Mouse (Mus musculus) ES-E14 (cell line): ENCODE measurements around the gene Eomes. TPM values are rescaled to one million over a fixed set of nuclear protein-coding genes. Genes with fewer than 3 reads are reported as not detected.
A peak's percentile ranks its signal among the peaks of the same experiment; 100 is the strongest.

Source experiments
- DNase-seq: peaks from one replicate; pipeline ENCODE4 v3.0.0-alpha.2; 2013; ENCODE audit warnings: low read depth, low spot score
- H3K27ac ChIP-seq: 2 replicates; pipeline ENCODE4 v1.5.1; 2012; ENCODE audit warnings: low read depth, mild to moderate bottlenecking, low read length, moderate library complexity, mixed read lengths; ENCODE audit not compliant: poor library complexity, insufficient read depth, severe bottlenecking
- H3K36me3 ChIP-seq: 2 replicates; pipeline ENCODE4 v1.6.1; 2012; ENCODE audit warnings: mild to moderate bottlenecking, low read length, moderate library complexity, mixed read lengths; ENCODE audit not compliant: control insufficient read depth, poor library complexity, insufficient read depth, severe bottlenecking
- H3K4me1 ChIP-seq, 2 experiments: fragments of 150-350 bp in 1 of 2; sonication (generic) in 1 of 2; 2 replicates each; pipeline ENCODE4 v1.6.1; 2012; ENCODE audit warnings: low read length in 2 of 2, mild to moderate bottlenecking in 1 of 2, mixed read lengths in 1 of 2; ENCODE audit not compliant: control insufficient read depth in 2 of 2, insufficient read depth in 2 of 2, poor library complexity in 1 of 2
- H3K4me3 ChIP-seq, 2 experiments: fragments of 150-350 bp in 1 of 2; sonication (generic) in 1 of 2; 2 replicates each; pipeline ENCODE4 v1.5.1; 2012; ENCODE audit warnings: low read length in 2 of 2, low read depth in 1 of 2, mild to moderate bottlenecking in 1 of 2, mixed read lengths in 1 of 2; ENCODE audit not compliant: insufficient read depth in 1 of 2, poor library complexity in 1 of 2, severe bottlenecking in 1 of 2
- H3K9ac ChIP-seq: 2 replicates; pipeline ENCODE4 v1.6.1; 2012; ENCODE audit warnings: low read depth, mild to moderate bottlenecking, low read length, mixed read lengths; ENCODE audit not compliant: poor library complexity, insufficient read depth, severe bottlenecking
- H3K9me3 ChIP-seq: fragments of 150-350 bp; sonication (generic); 2 replicates; pipeline ENCODE4 v1.6.1; 2012; ENCODE audit warnings: low read depth, mild to moderate bottlenecking, low read length; ENCODE audit not compliant: control insufficient read depth, insufficient read depth
- CHD2 ChIP-seq: IDR thresholded peaks from 2 replicates; pipeline ENCODE4 v1.6.1; 2014; ENCODE audit warnings: mild to moderate bottlenecking, low read depth, low read length, inconsistent platforms
- HCFC1 ChIP-seq: IDR thresholded peaks from 2 replicates; pipeline ENCODE4 v1.6.1; 2012; ENCODE audit warnings: low read length, inconsistent platforms, borderline replicate concordance; ENCODE audit not compliant: insufficient read depth
- MAFK ChIP-seq: IDR thresholded peaks from 2 replicates; pipeline ENCODE4 v1.6.1; 2014; ENCODE audit warnings: mild to moderate bottlenecking, low read depth, low read length, inconsistent platforms; ENCODE audit not compliant: insufficient read depth
- ZC3H11A ChIP-seq: IDR thresholded peaks from 2 replicates; pipeline ENCODE4 v1.6.1; 2012; ENCODE audit warnings: low read depth, mild to moderate bottlenecking, inconsistent platforms, low read length, borderline replicate concordance
- ZNF384 ChIP-seq: IDR thresholded peaks from 2 replicates; pipeline ENCODE4 v1.6.1; 2012; ENCODE audit warnings: low read depth, low read length, inconsistent platforms
- in situ Hi-C, 2 experiments: fragments of 600-800 bp; cut with MboI; formaldehyde crosslinking; loops; one replicate each; pipeline ENCODE4 v1.15.1; 2025; ENCODE audit warnings: low sequenced_read_pairs in 2 of 2, inconsistent platforms in 1 of 2; ENCODE audit not compliant: unreplicated experiment in 2 of 2
- total RNA-seq: library from RNA; depleted of rRNA; stranded (reverse); fragments of 300-350 nt; gene quantifications from 2 replicates; pipeline ENCODE4 v1.2.3, GENCODE M21; 2012

Gene Eomes
- total RNA-seq, 1 experiment, result 3.2 TPM

DNA sequence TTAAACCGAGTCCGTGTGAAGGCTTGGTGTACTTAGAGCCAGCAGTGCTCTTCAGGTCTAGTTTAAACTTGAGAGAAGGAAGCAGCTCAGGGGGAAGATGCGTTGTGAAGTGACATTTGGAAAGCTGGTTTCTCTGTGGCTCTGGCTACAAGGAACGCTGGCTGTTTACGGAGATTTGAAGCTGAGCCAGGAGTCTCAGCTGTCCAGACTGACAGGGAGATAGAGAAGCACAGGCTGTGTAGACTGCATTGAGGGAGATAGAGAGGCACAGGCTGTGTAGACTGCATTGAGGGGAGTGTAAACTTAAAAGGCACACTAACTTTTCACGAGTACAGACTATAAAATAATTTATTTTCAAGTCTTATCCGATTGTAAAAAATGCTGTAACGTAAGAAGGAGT is 42.0 kb downstream of the Eomes start:
- TF ChIP-seq CHD2 (no peak), ZNF384 (no peak), HCFC1 (no peak), ZC3H11A (no peak), MAFK (no peak)
- in situ Hi-C loops, result no loop called here
- no peaks in the 10 kb centered on the region for H3K9me3 ChIP-seq
- H3K27ac ChIP-seq, result no peak overlapping the region
- H3K4me3 ChIP-seq, result no peak overlapping the region
- H3K4me1 ChIP-seq, result peaks cover 3 to 12% of the 10 kb centered on the region in 2 experiments; a peak in 2 of 4 replicates
- peaks cover 6% of the 10 kb centered on the region; the same call in 1 of the 2 replicates for H3K36me3 ChIP-seq
- H3K9ac ChIP-seq, result no peak overlapping the region
- DNase-seq, result no peak

DNA sequence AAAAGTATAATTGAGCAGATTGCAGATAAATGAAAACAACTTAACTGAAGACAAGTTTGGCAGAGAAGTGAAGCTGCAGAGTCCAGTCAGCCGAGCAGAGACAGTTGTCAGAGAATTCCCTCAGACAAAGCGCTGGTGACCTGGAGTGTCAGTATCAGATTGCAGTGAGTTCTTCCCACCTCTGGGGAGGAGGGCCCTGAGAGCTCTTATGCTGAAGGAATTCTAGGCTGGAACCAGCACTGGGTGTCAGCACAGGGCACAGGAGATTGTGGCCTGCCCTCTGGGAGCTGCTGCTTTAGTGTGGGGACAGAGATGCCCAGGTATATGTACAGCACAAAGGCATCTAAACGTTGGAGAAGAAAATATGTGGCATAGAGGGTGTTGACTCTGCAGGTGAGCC is 42.8 kb downstream of the Eomes start:
- in situ Hi-C loops, result no loop called here
- Histone ChIP-seq H3K9ac (no peak overlapping the region), H3K36me3 (peaks cover 9% of the 10 kb centered on the region; the same call in 1 of the 2 replicates), H3K27ac (no peak overlapping the region), H3K4me1 (peaks cover 3 to 12% of the 10 kb centered on the region in 2 experiments; a peak in 2 of 4 replicates), H3K9me3 (no peaks in the 10 kb centered on the region), H3K4me3 (no peak overlapping the region)
- no peak for DNase-seq
- TF ChIP-seq CHD2, result no peak

GRCm38 (mm10) chr9:118521659-118522058 is 43.6 kb downstream of the Eomes start:
- H3K36me3 ChIP-seq, result peaks cover 11% of the 10 kb centered on the region
- H3K4me3 ChIP-seq, result no peak overlapping the region
- TF ChIP-seq MAFK (no peak), HCFC1 (no peak), ZNF384 (no peak), ZC3H11A (no peak)
- in situ Hi-C loops, result no loop called here
- H3K4me1 ChIP-seq, result peaks cover 3 to 12% of the 10 kb centered on the region in 2 experiments; a peak in 2 of 4 replicates
- H3K9ac ChIP-seq, result no peak overlapping the region
- H3K27ac ChIP-seq, result no peak overlapping the region
- DNase-seq, result no peak
- no peaks in the 10 kb centered on the region for H3K9me3 ChIP-seq

DNA sequence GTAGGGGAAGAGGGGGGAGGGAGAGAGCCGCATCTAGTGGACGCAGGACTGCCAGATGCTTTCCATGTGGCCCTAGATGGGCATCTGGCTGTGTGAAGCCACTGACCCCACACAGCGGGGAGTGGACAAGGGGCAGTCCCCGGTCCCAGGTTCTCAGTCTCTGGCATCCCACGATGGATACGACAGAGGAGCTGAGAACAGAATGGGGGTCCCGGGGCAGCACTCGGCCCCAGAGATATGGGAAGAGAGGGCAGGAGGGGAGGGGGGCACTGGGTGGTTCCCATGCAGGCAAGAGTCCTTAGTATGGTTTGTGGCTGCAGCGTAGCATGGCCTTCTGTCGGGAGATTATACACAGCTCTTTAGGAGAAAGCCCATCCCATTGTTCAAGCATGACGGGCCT is 45.7 kb downstream of the Eomes start:
- in situ Hi-C loops, result no loop called here
- Histone ChIP-seq H3K4me1 (peaks cover 6 to 14% of the 10 kb centered on the region in 2 experiments; a peak in 3 of 4 replicates), H3K9ac (no peak overlapping the region), H3K27ac (no peak overlapping the region), H3K9me3 (no peaks in the 10 kb centered on the region), H3K4me3 (no peak overlapping the region), H3K36me3 (peaks cover 18% of the 10 kb centered on the region)
- no peak for TF ChIP-seq ZC3H11A
- no peak for TF ChIP-seq ZNF384
- TF ChIP-seq MAFK, result no peak
- TF ChIP-seq CHD2, result no peak
- TF ChIP-seq HCFC1, result no peak
- no peak for DNase-seq

GRCm38 (mm10) chr9:118527056-118527455 is 49.0 kb downstream of the Eomes start:
- Histone ChIP-seq H3K9me3 (no peaks in the 10 kb centered on the region), H3K27ac (no peak overlapping the region), H3K4me3 (0 out of 4 replicates have a peak overlapping the region, but pooled peaks of 1 of the 2 experiments have one; percentile 10), H3K9ac (no peak overlapping the region), H3K4me1 (peaks cover 4% of the 10 kb centered on the region in 2 experiments; a peak in 2 of 4 replicates), H3K36me3 (peaks cover 31% of the 10 kb centered on the region)
- no peak for DNase-seq
- no peak for TF ChIP-seq HCFC1
- no peak for TF ChIP-seq CHD2
- no peak for TF ChIP-seq MAFK
- no peak for TF ChIP-seq ZC3H11A
- no peak for TF ChIP-seq ZNF384
- in situ Hi-C loops, result no loop called here
